Mouse (Mus musculus) intestine, embryonic 16.5 days (tissue): ENCODE results near the gene Egfl8. TPM values are rescaled to one million over a fixed set of nuclear protein-coding genes. Genes with fewer than 3 reads are reported as not detected.

Source experiments
- ATAC-seq: fragments of 200-750 bp; cut with Nextera tagmentation; 2 replicates; pipeline ENCODE4 v1.8.0; 2017; ENCODE audit warnings: moderate TSS enrichment, moderate library complexity
- H3K27ac ChIP-seq: fragments of 300-500 bp; sonication (generic); 2 replicates; pipeline ENCODE4 v1.5.1; 2014; ENCODE audit warnings: mild to moderate bottlenecking, low read length
- H3K27me3 ChIP-seq: fragments of 300-500 bp; sonication (generic); replicated peaks from 2 replicates; pipeline ENCODE4 v1.6.1; 2014; ENCODE audit warnings: low read length, control low read depth, mixed read lengths; ENCODE audit not compliant: control insufficient read depth, insufficient read depth
- H3K36me3 ChIP-seq: fragments of 300-500 bp; sonication (generic); 2 replicates; pipeline ENCODE4 v1.6.1; 2014; ENCODE audit warnings: low read length, control low read depth; ENCODE audit not compliant: control insufficient read depth, insufficient read depth
- H3K4me1 ChIP-seq: fragments of 300-500 bp; sonication (generic); 2 replicates; pipeline ENCODE4 v1.6.1; 2014; ENCODE audit warnings: low read length, control low read depth, mixed read lengths; ENCODE audit not compliant: control insufficient read depth, insufficient read depth
- H3K4me2 ChIP-seq: fragments of 300-500 bp; sonication (generic); 2 replicates; pipeline ENCODE4 v1.6.1; 2014; ENCODE audit warnings: low read depth, low read length, control low read depth
- H3K4me3 ChIP-seq: fragments of 300-500 bp; sonication (generic); 2 replicates; pipeline ENCODE4 v1.5.1; 2014; ENCODE audit warnings: mild to moderate bottlenecking, low read length
- H3K9ac ChIP-seq: fragments of 300-500 bp; sonication (generic); 2 replicates; pipeline ENCODE4 v1.6.1; 2014; ENCODE audit warnings: low read depth, low read length
- H3K9me3 ChIP-seq: fragments of 300-500 bp; sonication (generic); 2 replicates; pipeline ENCODE4 v1.6.1; 2016; ENCODE audit warnings: low read length, control low read depth; ENCODE audit not compliant: control insufficient read depth
- WGBS: fragments of 180-500 bp; shearing (Covaris S2); extraction: QIAGEN DNeasy Blood & Tissue Kit; methylation state at CpG from one replicate; pipeline ENCODE4 v1.1.7; 2014; 5-methylcytosine and 5-hydroxymethylcytosine counted together
- polyA plus RNA-seq: library from polyadenylated mRNA; unstranded; fragments of >200 nt; fragmentation: Nextera tagmentation; extraction: Ambion mirVana; gene quantifications from 2 replicates; pipeline ENCODE4 v1.2.1, GENCODE M21; 2015

Egfl8 gene
- polyA plus RNA-seq, 1 experiment from 2014 or later, result 4.6 TPM

GRCm38 (mm10) chr17:34588767-34589166 is 27.0 kb downstream of the Egfl8 start:
- Histone ChIP-seq H3K9ac (no peak overlapping the region), H3K4me2 (no peak overlapping the region; the same call in 1 of the 2 replicates), H3K27me3 (no peaks in the 10 kb centered on the region), H3K27ac (no peak overlapping the region), H3K36me3 (no peaks in the 10 kb centered on the region), H3K9me3 (no peaks in the 10 kb centered on the region), H3K4me1 (peaks cover 48% of the 10 kb centered on the region), H3K4me3 (no peak overlapping the region)
- WGBS, result 64% methylated on average over 3 of the region's 3 CpGs
- ATAC-seq, result no peak

- H3K4me1 ChIP-seq, result peaks cover 49% of the 10 kb centered on the region
- peak overlapping the region; percentile 70 for H3K4me2 ChIP-seq
- no peaks in the 10 kb centered on the region for H3K27me3 ChIP-seq
- peak overlapping the region; percentile 95 for H3K27ac ChIP-seq
- no peak for ATAC-seq
- no peaks in the 10 kb centered on the region for H3K36me3 ChIP-seq
- peak overlapping the region; percentile 96 for H3K9ac ChIP-seq
- WGBS, result 3% methylated on average over 19 of the region's 19 CpGs
- H3K9me3 ChIP-seq, result no peaks in the 10 kb centered on the region
- H3K4me3 ChIP-seq, result peak overlapping the region; percentile 82
Measured at GRCm38 (mm10) chr17:34587814-34588213, 28.0 kb downstream of the Egfl8 start.

GRCm38 (mm10) chr17:34587423-34587811 is 28.4 kb downstream of the Egfl8 start:
- Histone ChIP-seq H3K36me3 (no peaks in the 10 kb centered on the region), H3K4me1 (peaks cover 49% of the 10 kb centered on the region), H3K9me3 (no peaks in the 10 kb centered on the region), H3K4me3 (peak overlapping the region; percentile 82), H3K27ac (peak overlapping the region; percentile 95), H3K4me2 (peak overlapping the region; percentile 98), H3K27me3 (no peaks in the 10 kb centered on the region), H3K9ac (peak overlapping the region; percentile 96)
- peak; percentile 90 for ATAC-seq
- under 1% methylated on average over 49 of the region's 50 CpGs for WGBS

- Histone ChIP-seq H3K27ac (peak overlapping the region; percentile 95), H3K4me3 (peak overlapping the region; percentile 82), H3K9me3 (no peaks in the 10 kb centered on the region), H3K36me3 (no peaks in the 10 kb centered on the region), H3K4me2 (peak overlapping the region; percentile 98), H3K4me1 (peaks cover 49% of the 10 kb centered on the region), H3K9ac (peak overlapping the region; percentile 96), H3K27me3 (no peaks in the 10 kb centered on the region)
- WGBS, result 1% methylated on average over 38 of the region's 38 CpGs
- peak; percentile 85 for ATAC-seq
Measured at GRCm38 (mm10) chr17:34586796-34587422, 28.9 kb downstream of the Egfl8 start.

GRCm38 (mm10) chr17:34585877-34586771 is 29.6 kb downstream of the Egfl8 start:
- H3K27ac ChIP-seq, result peak overlapping the region; percentile 95
- H3K27me3 ChIP-seq, result no peaks in the 10 kb centered on the region
- peak overlapping the region; percentile 82 for H3K4me3 ChIP-seq
- peak overlapping the region; percentile 98 for H3K4me2 ChIP-seq
- no peaks in the 10 kb centered on the region for H3K36me3 ChIP-seq
- no peaks in the 10 kb centered on the region for H3K9me3 ChIP-seq
- WGBS, result 36% methylated on average over 32 of the region's 32 CpGs
- H3K4me1 ChIP-seq, result peaks cover 42% of the 10 kb centered on the region
- no peak for ATAC-seq
- H3K9ac ChIP-seq, result peak overlapping the region; percentile 96; the same call in 1 of the 2 replicates

GRCm38 (mm10) chr17:34585121-34585520 is 30.6 kb downstream of the Egfl8 start:
- Histone ChIP-seq H3K27me3 (no peaks in the 10 kb centered on the region), H3K9ac (no peak overlapping the region), H3K4me2 (no peak overlapping the region), H3K4me1 (peaks cover 32% of the 10 kb centered on the region), H3K9me3 (no peaks in the 10 kb centered on the region), H3K36me3 (no peaks in the 10 kb centered on the region), H3K4me3 (no peak overlapping the region), H3K27ac (no peak overlapping the region)
- WGBS, result 86% methylated on average over 8 of the region's 8 CpGs
- no peak for ATAC-seq

- WGBS, result 93% methylated on average over 8 of the region's 8 CpGs
- Histone ChIP-seq H3K27ac (no peak overlapping the region), H3K4me3 (no peak overlapping the region), H3K9ac (no peak overlapping the region), H3K36me3 (no peaks in the 10 kb centered on the region), H3K4me1 (peaks cover 19% of the 10 kb centered on the region), H3K4me2 (no peak overlapping the region), H3K9me3 (no peaks in the 10 kb centered on the region), H3K27me3 (no peaks in the 10 kb centered on the region)
- no peak for ATAC-seq
Measured at GRCm38 (mm10) chr17:34583819-34584218, 32.0 kb downstream of the Egfl8 start.

GRCm38 (mm10) chr17:34583397-34583796 is 32.4 kb downstream of the Egfl8 start:
- peaks cover 16% of the 10 kb centered on the region for H3K4me1 ChIP-seq
- H3K9ac ChIP-seq, result no peak overlapping the region
- 58% methylated on average over 7 of the region's 7 CpGs for WGBS
- no peak overlapping the region for H3K4me2 ChIP-seq
- H3K27ac ChIP-seq, result no peak overlapping the region
- H3K27me3 ChIP-seq, result no peaks in the 10 kb centered on the region
- no peak for ATAC-seq
- no peaks in the 10 kb centered on the region for H3K36me3 ChIP-seq
- no peaks in the 10 kb centered on the region for H3K9me3 ChIP-seq
- no peak overlapping the region for H3K4me3 ChIP-seq

GRCm38 (mm10) chr17:34582528-34582927 is 33.2 kb downstream of the Egfl8 start:
- Histone ChIP-seq H3K9ac (no peak overlapping the region), H3K9me3 (no peaks in the 10 kb centered on the region), H3K4me1 (peaks cover 12% of the 10 kb centered on the region; the same call in 1 of the 2 replicates), H3K27ac (no peak overlapping the region), H3K36me3 (no peaks in the 10 kb centered on the region), H3K27me3 (no peaks in the 10 kb centered on the region), H3K4me2 (no peak overlapping the region), H3K4me3 (no peak overlapping the region)
- no peak for ATAC-seq
- WGBS, result 88% methylated on average over 12 of the region's 12 CpGs
